22 mouse cellular contexts compared by ENCODE assay signal in the genomic region with DNA sequence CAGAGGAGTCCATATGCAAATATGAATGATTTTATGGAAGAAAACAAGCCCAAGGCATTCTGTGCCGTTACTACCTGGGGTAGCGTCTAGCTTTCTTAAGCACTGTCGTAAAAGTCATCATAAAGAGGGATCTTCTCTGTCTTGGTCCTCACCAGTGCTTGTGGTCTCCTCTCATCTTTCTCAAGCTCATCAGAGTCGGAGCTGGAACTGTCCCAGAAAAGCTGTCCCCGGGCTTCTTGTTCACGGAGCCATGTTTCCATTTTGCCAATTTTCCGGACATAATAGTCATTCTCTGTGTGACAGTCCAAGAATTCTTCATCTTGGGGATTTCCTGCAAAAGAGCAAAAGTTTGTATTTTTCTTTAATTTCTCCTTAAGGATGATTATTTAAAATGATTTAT. TPM values are rescaled to one million over a fixed set of nuclear protein-coding genes. Genes with fewer than 3 reads are reported as not detected.
"Had no signal": no experiment of that assay in that cellular context is flagged by ENCODE, and none has a peak within 500 bp of the region (broad histone marks: within the 10 kb centered on the region; RNA-seq: fewer than 3 reads in every experiment).

No protein-coding gene starts in this region.

- DNase-seq: gastrocnemius, postnatal 14 days; gastrocnemius, postnatal 36 days; heart, adult 2 months; heart, postnatal 14 days; heart, postnatal 36 days; kidney, adult 11 months; kidney, adult 2 months; kidney, adult 9 months; kidney, postnatal 14 days; kidney, postnatal 36 days; layer of hippocampus, adult 9-11 months; layer of hippocampus, postnatal 36 days had no signal

RNA-seq across cellular contexts. Expression of gene ccdc198, which starts 18.8 kb away (rescaled TPM):
- total RNA-seq: gastrocnemius, adult 18-20 months; gastrocnemius, adult 8-10 months; gastrocnemius, postnatal 14 days; gastrocnemius, postnatal 36 days; heart, adult 2 months; heart, postnatal 14 days; heart, postnatal 36 days; hematopoietic stem cell, adult 5-6 weeks; layer of hippocampus, adult 18-20 months; layer of hippocampus, adult 8-10 months; layer of hippocampus, postnatal 14 days; layer of hippocampus, postnatal 36 days; left cerebral cortex, adult 18-20 months; left cerebral cortex, adult 8-10 months; left cerebral cortex, postnatal 14 days; left cerebral cortex, postnatal 36 days had no signal
